Mouse (Mus musculus) midbrain, embryonic 14.5 days (tissue): Measurements from ENCODE around the gene Knl1. TPM values are rescaled to one million over a fixed set of nuclear protein-coding genes. Genes with fewer than 3 reads are reported as not detected.

Experiments
- ATAC-seq: fragments of 200-750 bp; cut with Nextera tagmentation; 2 replicates; pipeline ENCODE4 v1.8.0; 2017; ENCODE audit warnings: moderate number of reproducible peaks, moderate library complexity; ENCODE audit not compliant: low FRiP score, low TSS enrichment
- DNase-seq: peaks from one replicate; pipeline ENCODE4 v3.0.0-alpha.2; 2015
- H3K27ac ChIP-seq: fragments of 300-500 bp; sonication (generic); replicated peaks from 2 replicates; pipeline ENCODE4 v1.5.1; 2014; ENCODE audit warnings: mild to moderate bottlenecking, low read depth, low read length, moderate library complexity
- H3K27me3 ChIP-seq: fragments of 300-500 bp; sonication (generic); 2 replicates; pipeline ENCODE4 v1.6.1; 2014; ENCODE audit warnings: low read length, control low read depth, mixed read lengths; ENCODE audit not compliant: control insufficient read depth, insufficient read depth
- H3K36me3 ChIP-seq: fragments of 300-500 bp; sonication (generic); 2 replicates; pipeline ENCODE4 v1.6.1; 2014; ENCODE audit warnings: low read length, control low read depth; ENCODE audit not compliant: control insufficient read depth, insufficient read depth
- H3K4me1 ChIP-seq: fragments of 300-500 bp; sonication (generic); 2 replicates; pipeline ENCODE4 v1.6.1; 2014; ENCODE audit warnings: mild to moderate bottlenecking, antibody characterized with exemption, low read length, control low read depth; ENCODE audit not compliant: control insufficient read depth, insufficient read depth
- H3K4me2 ChIP-seq: fragments of 300-500 bp; sonication (generic); 2 replicates; pipeline ENCODE4 v1.6.1; 2014; ENCODE audit warnings: mild to moderate bottlenecking, low read length, moderate library complexity
- H3K4me3 ChIP-seq: fragments of 300-500 bp; sonication (generic); replicated peaks from 2 replicates; pipeline ENCODE4 v1.5.1; 2014; ENCODE audit warnings: low read depth, low read length
- H3K9ac ChIP-seq: fragments of 300-500 bp; sonication (generic); replicated peaks from 2 replicates; pipeline ENCODE4 v1.6.1; 2014; ENCODE audit warnings: mild to moderate bottlenecking, low read length, moderate library complexity
- H3K9me3 ChIP-seq: fragments of 300-500 bp; sonication (generic); 2 replicates; pipeline ENCODE4 v1.6.1; 2016; ENCODE audit warnings: low read length, control low read depth, mixed read lengths; ENCODE audit not compliant: control insufficient read depth
- WGBS: fragments of 180-500 bp; shearing (Covaris S2); extraction: QIAGEN DNeasy Blood & Tissue Kit; methylation state at CpG from one replicate; pipeline ENCODE4 v1.1.7; 2014; 5-methylcytosine and 5-hydroxymethylcytosine counted together
- polyA plus RNA-seq: library from polyadenylated mRNA; unstranded; fragments of >200 nt; fragmentation: Nextera tagmentation; extraction: Ambion mirVana; gene quantifications from 2 replicates; pipeline ENCODE4 v1.2.1, GENCODE M21; 2014

Knl1 gene
- polyA plus RNA-seq, 1 experiment from 2014 or later = 11.4 TPM

- H3K9ac ChIP-seq = peak within 1 kb of the TSS; percentile 80
- WGBS = under 1% methylated on average over 28 of the region's 28 CpGs
- H3K4me1 ChIP-seq = peaks cover 5% of the 10 kb centered on the region
- no peak within 1 kb of the TSS for H3K27ac ChIP-seq
- H3K36me3 ChIP-seq = peaks cover 12% of the 10 kb centered on the region
- DNase-seq = peak; percentile 97
- ATAC-seq = peak; percentile 94
- no peaks in the 10 kb centered on the region for H3K27me3 ChIP-seq
- peak within 1 kb of the TSS; percentile 85 for H3K4me2 ChIP-seq
- H3K9me3 ChIP-seq = no peaks in the 10 kb centered on the region
- H3K4me3 ChIP-seq = peak within 1 kb of the TSS; percentile 68
Measured at GRCm38 (mm10) chr2:119028941-119029551, 17.9 kb upstream of the Knl1 start, which contains the start of gene Ccdc32. TSS of gene Ccdc32 (minus strand) at chr2:119029393.

GRCm38 (mm10) chr2:119032191-119032590, 14.7 kb upstream of the Knl1 start:
- H3K27ac ChIP-seq = no peak overlapping the region
- no peak overlapping the region for H3K4me3 ChIP-seq
- 74% methylated on average over 4 of the region's 4 CpGs for WGBS
- no peaks in the 10 kb centered on the region for H3K27me3 ChIP-seq
- DNase-seq (no peak), ATAC-seq (no peak)
- H3K36me3 ChIP-seq = peaks cover 4% of the 10 kb centered on the region
- peaks cover 13% of the 10 kb centered on the region for H3K4me1 ChIP-seq
- no peak overlapping the region for H3K9ac ChIP-seq
- H3K9me3 ChIP-seq = no peaks in the 10 kb centered on the region
- no peak overlapping the region for H3K4me2 ChIP-seq

- no peaks in the 10 kb centered on the region for H3K27me3 ChIP-seq
- H3K9ac ChIP-seq = peak within 1 kb of the TSS; percentile 82
- peak within 1 kb of the TSS; percentile 77 for H3K4me2 ChIP-seq
- no peaks in the 10 kb centered on the region for H3K9me3 ChIP-seq
- H3K4me3 ChIP-seq = peak within 1 kb of the TSS; percentile 93
- H3K27ac ChIP-seq = peak within 1 kb of the TSS; percentile 92
- DNase-seq (peak; percentile 98), ATAC-seq (peak; percentile 94)
- peaks cover 8% of the 10 kb centered on the region for H3K4me1 ChIP-seq
- under 1% methylated on average over 49 of the region's 49 CpGs for WGBS
- H3K36me3 ChIP-seq = peaks cover 25% of the 10 kb centered on the region
Measured at GRCm38 (mm10) chr2:119034656-119035396, 12.1 kb upstream of the Knl1 start, which contains the start of gene Rpusd2. TSS of gene Rpusd2 (plus strand) at chr2:119034790.

- Histone ChIP-seq H3K4me3 (peak overlapping the region; percentile 93), H3K27ac (peak overlapping the region; percentile 92), H3K4me2 (peak overlapping the region; percentile 77), H3K27me3 (no peaks in the 10 kb centered on the region), H3K4me1 (peaks cover 8% of the 10 kb centered on the region), H3K9ac (peak overlapping the region; percentile 82), H3K9me3 (no peaks in the 10 kb centered on the region), H3K36me3 (peaks cover 27% of the 10 kb centered on the region)
- no peak for DNase-seq
- WGBS = 8% methylated on average over 7 of the region's 7 CpGs
- no peak for ATAC-seq
Measured at GRCm38 (mm10) chr2:119035397-119035745, 11.5 kb upstream of the Knl1 start.

- Histone ChIP-seq H3K27ac (no peak overlapping the region), H3K27me3 (no peaks in the 10 kb centered on the region), H3K4me1 (peaks cover under 1% of the 10 kb centered on the region; the same call in 1 of the 2 replicates), H3K9me3 (no peaks in the 10 kb centered on the region), H3K9ac (no peak overlapping the region), H3K4me2 (no peak overlapping the region), H3K36me3 (peaks cover 27% of the 10 kb centered on the region), H3K4me3 (no peak overlapping the region)
- WGBS = 54% methylated on average over 4 of the region's 4 CpGs
- ATAC-seq (no peak), DNase-seq (peak; percentile 71)
Measured at GRCm38 (mm10) chr2:119040882-119041281, 6.0 kb upstream of the Knl1 start.

GRCm38 (mm10) chr2:119045163-119045562, 1.8 kb upstream of the Knl1 start:
- ATAC-seq = no peak
- H3K36me3 ChIP-seq = no peaks in the 10 kb centered on the region
- H3K27me3 ChIP-seq = no peaks in the 10 kb centered on the region
- H3K4me2 ChIP-seq = no peak overlapping the region
- H3K4me1 ChIP-seq = no peaks in the 10 kb centered on the region
- H3K4me3 ChIP-seq = no peak overlapping the region
- 77% methylated on average over 2 of the region's 2 CpGs for WGBS
- DNase-seq = peak; percentile 5
- H3K9ac ChIP-seq = no peak overlapping the region
- no peaks in the 10 kb centered on the region for H3K9me3 ChIP-seq
- no peak overlapping the region for H3K27ac ChIP-seq

- DNase-seq (peak; percentile 8), ATAC-seq (no peak)
- Histone ChIP-seq H3K4me1 (no peaks in the 10 kb centered on the region), H3K27me3 (no peaks in the 10 kb centered on the region), H3K27ac (no peak overlapping the region), H3K9ac (no peak overlapping the region), H3K9me3 (no peaks in the 10 kb centered on the region), H3K4me3 (peak overlapping the region; percentile 44), H3K36me3 (no peaks in the 10 kb centered on the region), H3K4me2 (peak overlapping the region; percentile 62)
- WGBS = 27% methylated on average over 4 of the region's 4 CpGs
Measured at GRCm38 (mm10) chr2:119047849-119048248, 930 bp downstream of the Knl1 start.

GRCm38 (mm10) chr2:119050132-119050650, 3.3 kb downstream of the Knl1 start:
- Histone ChIP-seq H3K36me3 (no peaks in the 10 kb centered on the region), H3K27ac (no peak overlapping the region), H3K9me3 (no peaks in the 10 kb centered on the region), H3K4me1 (no peaks in the 10 kb centered on the region), H3K4me3 (no peak overlapping the region), H3K27me3 (no peaks in the 10 kb centered on the region), H3K4me2 (no peak overlapping the region), H3K9ac (no peak overlapping the region)
- DNase-seq (no peak), ATAC-seq (no peak)
- WGBS = 93% methylated on average over 4 of the region's 4 CpGs
